Mouse (Mus musculus) left cerebral cortex, postnatal 10 days (tissue): ENCODE results near the gene Cd96. TPM values are rescaled to one million over a fixed set of nuclear protein-coding genes. Genes with fewer than 3 reads are reported as not detected.
"Not testable (repeated sequence)": the region's sequence is repeated elsewhere in the genome, so short reads cannot be mapped to it uniquely, and the experiment has no call there.

Experiments used
- DNase-seq, 2 experiments: peaks; one replicate each; pipeline ENCODE4 v3.0.0; 2021 to 2022; ENCODE audit warnings: low spot score in 2 of 2, mixed read lengths in 1 of 2; ENCODE audit errors: extremely low spot score in 1 of 2
- intact Hi-C: fragments of 180-260 bp; cut with DNase I; formaldehyde crosslinking; loops from one replicate; pipeline ENCODE4 v1.15.1; 2025
- total RNA-seq, 2 experiments: library from RNA; stranded (reverse); gene quantifications; 2 replicates each; pipeline ENCODE4 v1.2.3; 2021

Gene Cd96
- not detected for total RNA-seq

- DNase-seq: no peak
- intact Hi-C loops: loop anchor here (10.0 kb wide), 1 partner anchor 265 kb away; no protein-coding TSS in a partner anchor
Observed at GRCm38 (mm10) chr16:46120020-46120419, at the start of gene Cd96. Cd96 (minus strand) TSS chr16:46120251.

DNA sequence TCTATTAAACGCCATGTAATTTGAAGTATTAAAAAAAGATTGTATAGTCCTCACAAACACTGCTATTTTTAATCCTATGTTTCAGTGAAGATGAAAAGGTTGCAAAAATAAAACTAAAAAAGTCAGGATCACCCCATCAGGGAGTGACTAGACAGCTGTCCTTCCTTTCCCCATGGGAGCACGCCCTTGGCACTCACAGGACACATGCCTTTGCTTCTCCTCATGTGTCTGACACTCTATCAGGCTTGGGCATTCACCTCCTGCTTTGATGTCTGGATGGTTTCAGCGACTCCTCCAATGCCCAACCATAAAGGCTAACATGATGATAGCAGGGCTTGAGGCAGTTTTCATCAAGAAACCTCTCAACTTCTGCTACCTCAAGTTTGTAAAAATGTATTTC, 46.9 kb upstream of the Cd96 start:
- intact Hi-C loops: no loop called here
- no peak for DNase-seq

- intact Hi-C loops: no loop called here
- no peak for DNase-seq
Observed at GRCm38 (mm10) chr16:46165305-46165704, 45.3 kb upstream of the Cd96 start.

DNA sequence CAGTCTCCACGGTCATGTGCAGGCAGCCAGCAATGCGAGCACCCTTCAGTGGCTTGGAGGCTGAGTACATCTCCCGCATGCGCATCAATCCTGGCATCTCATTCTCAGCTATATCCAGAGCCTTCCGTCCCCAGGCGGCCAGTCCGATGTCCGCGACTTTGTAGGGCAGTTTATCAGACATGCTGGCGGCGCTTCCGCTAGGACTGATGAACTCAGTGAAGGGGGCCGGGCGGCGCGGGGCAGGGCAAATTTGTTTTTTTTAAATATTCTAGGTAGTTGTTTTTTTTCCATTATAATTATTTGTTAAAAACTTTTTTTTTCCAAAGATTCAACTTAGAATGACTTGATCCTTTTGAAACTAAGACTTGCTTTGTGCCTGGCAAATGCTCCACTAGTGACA, 34.8 kb upstream of the Cd96 start, which contains the start of gene Gm4737:
Gm4737 (minus strand) TSS at position 246 of the 400 bp plus-strand sequence.
- DNase-seq, intact Hi-C loops: not testable (repeated sequence)

DNA sequence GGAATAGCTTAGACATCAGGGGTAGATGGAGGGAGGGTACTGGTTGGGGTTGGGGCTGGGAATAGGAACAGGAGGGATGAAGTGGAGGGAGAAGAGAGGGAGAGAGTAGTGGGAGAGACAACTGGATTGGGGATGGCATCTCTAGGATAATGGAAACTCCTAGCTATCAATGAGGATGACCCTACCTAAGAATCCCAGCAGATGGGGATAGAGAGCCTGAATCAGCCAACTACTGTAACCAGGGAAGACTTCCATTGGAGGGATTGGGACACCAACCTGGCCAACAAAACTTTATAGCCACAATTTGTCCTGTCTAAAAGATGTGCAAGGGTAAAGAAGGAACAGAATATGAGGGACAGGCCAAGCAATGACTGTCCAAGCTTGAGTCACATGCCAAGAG, 31.1 kb upstream of the Cd96 start:
- intact Hi-C loops: no loop called here
- DNase-seq: no peak

GRCm38 (mm10) chr16:46148661-46149341, 28.8 kb upstream of the Cd96 start:
- intact Hi-C loops: no loop called here
- peak in 1 of 2 experiments; percentile 8 for DNase-seq

- no peak for DNase-seq
- intact Hi-C loops: no loop called here
Observed at GRCm38 (mm10) chr16:46146962-46147361, 26.9 kb upstream of the Cd96 start.

DNA sequence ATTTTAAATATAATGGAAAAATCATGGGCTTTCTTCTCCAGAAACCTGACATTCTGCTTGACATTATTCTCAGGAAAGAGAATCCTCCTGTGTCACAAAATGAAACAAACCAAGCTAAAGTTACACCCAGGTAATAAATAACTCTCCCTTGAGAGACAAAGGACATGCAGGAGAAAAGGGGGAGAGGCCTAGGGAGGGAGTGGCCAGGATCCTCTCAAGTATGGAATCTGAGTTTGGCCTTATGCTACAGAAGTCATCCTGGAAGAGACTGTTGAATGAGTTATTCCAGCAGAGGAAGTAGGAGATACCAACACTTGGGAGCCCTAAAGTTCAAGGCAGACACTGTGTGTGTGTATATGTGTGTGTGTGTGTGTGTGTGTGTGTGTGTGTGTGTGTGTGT, 2.2 kb upstream of the Cd96 start:
- no peak for DNase-seq
- intact Hi-C loops: loop anchor here (10.0 kb wide), 1 partner anchor 263 kb away; no protein-coding TSS in a partner anchor

DNA sequence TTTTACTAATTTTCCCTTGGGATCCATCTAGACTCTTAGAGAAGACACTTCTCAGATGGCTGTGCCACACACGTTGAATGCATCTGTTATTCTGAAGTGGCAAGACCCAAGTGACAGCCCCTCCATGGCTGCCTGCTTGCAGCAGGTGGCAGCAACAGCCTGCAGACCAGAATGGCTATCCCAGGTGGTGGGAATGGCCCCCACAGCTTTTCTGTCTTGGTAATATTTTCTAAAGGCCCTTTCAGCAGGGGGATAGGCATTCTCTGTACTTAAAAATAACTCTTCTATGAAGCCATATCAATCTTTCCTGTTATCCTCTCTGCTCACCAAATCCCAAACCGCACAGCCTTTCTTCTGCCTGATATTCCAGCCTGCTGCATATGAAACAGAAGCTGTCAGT, 1.4 kb upstream of the Cd96 start:
- intact Hi-C loops: loop anchor here (10.0 kb wide), 1 partner anchor 263 kb away; no protein-coding TSS in a partner anchor
- peak; percentile 35 to 54 for DNase-seq

DNA sequence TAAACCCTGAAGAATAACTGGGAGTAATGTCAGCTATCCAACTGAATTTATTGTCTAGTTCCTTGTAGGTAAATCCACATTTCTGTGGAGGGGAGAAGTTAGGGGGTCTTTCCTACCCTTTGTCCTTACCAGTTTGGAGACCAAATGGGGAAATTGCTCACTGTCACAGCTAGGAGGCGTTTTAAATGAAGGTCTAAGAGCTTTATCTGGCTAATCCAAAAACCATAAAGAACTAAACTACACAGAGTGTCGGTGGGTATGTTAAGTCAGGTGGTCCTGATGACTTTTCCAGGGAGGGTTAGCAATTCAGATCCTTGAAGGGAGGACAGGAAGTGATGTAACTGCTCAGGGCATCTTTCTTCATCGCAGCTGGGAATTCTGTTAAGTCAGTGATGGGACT, 556 bp upstream of the Cd96 start:
- intact Hi-C loops: loop anchor here (10.0 kb wide), 1 partner anchor 264 kb away; no protein-coding TSS in a partner anchor
- no peak for DNase-seq

- intact Hi-C loops: no loop called here
- DNase-seq: no peak
Observed at GRCm38 (mm10) chr16:46117645-46118044, 2.4 kb downstream of the Cd96 start.

DNA sequence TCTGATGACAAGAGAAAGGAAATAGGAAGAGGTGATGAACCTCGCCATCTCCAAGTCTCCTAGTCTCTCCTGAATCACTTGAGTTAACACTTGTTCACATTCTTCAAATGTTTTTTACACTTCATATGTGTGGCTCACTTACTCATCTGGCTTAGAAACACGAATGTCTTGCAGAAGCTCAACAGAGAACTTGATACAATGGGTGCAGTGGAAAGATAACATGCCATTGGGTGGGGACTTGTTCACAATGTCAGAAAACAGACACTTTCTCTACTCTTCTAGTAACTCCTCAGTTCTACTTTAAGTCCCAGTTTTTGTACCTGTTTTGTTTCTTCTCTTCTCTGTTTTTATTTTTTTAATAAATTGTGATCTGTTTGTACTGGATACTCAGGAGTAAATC, 5.3 kb downstream of the Cd96 start:
- intact Hi-C loops: no loop called here
- DNase-seq: no peak

- DNase-seq: peak in 1 of 2 experiments; percentile 6
- intact Hi-C loops: no loop called here
Observed at GRCm38 (mm10) chr16:46109536-46109935, 10.5 kb downstream of the Cd96 start.

- intact Hi-C loops: no loop called here
- DNase-seq: no peak
Observed at GRCm38 (mm10) chr16:46107431-46107830, 12.6 kb downstream of the Cd96 start.

- intact Hi-C loops: no loop called here
- no peak for DNase-seq
Observed at GRCm38 (mm10) chr16:46104491-46104890, 15.6 kb downstream of the Cd96 start.

DNA sequence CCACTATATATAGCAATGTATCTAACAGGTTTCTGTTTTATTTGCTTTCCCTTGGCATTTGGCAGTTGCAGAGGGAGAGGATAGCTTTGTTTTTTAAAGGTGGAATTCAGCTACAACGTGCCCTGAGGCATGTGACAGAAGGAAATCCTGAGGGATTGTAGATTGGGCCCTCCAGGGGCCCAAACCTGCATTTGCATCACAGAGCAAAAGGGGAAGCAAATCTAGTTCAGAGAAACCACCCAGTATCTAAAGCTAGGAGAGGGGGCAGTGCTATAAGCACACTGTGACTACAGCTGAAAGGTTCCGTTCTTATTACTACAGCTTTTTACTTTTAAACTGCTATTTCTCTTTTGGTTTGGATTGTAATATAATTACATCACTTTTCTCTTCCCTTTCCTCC, 18.3 kb downstream of the Cd96 start:
- intact Hi-C loops: no loop called here
- no peak for DNase-seq

DNA sequence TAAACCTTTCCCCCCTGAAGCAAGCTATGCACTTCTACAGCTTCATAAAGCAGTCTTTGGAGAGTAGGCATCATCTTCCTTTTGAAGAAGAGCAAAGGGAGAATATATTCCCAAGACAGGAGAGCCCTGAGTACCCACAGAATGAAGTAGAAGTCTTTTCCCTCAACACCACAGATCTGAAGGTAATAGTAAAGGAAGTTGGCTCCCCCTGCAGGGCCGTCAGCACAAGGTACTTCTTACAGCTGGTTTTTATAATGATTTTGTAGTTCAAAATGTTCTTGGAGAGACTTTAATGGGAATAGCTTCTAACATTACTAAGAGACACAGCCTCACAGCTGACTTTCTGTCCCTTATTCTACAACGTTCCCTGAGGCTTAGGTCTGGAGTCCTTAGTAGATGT, 19.8 kb downstream of the Cd96 start:
- intact Hi-C loops: no loop called here
- peak in 1 of 2 experiments; percentile 51 for DNase-seq

GRCm38 (mm10) chr16:46097421-46097820, 22.6 kb downstream of the Cd96 start:
- intact Hi-C loops: no loop called here
- DNase-seq: peak in 1 of 2 experiments; percentile 22

GRCm38 (mm10) chr16:46094478-46094877, 25.6 kb downstream of the Cd96 start:
- intact Hi-C loops: no loop called here
- peak; percentile 20 to 29 for DNase-seq

DNA sequence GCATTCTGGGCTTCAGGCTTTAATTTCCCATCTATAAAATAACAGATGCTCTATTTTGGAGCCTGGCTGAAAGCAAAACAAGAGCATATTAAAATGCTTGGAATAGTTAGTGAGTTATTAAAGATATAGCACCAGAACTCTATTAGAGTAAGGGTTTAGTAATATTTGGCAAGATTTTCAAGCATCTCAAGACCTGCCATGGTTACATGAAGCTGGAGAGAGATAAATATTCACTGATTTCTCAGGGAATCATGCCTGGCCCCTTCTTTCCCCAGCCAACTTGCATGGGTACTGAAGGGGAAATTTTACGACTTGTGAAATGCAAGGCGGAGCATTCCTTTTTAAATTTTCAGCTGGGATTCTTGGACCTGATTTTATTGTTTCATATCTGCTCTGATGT, 27.1 kb downstream of the Cd96 start:
- intact Hi-C loops: no loop called here
- no peak for DNase-seq
